Mouse (Mus musculus) frontal cortex, postnatal 14 days (tissue): ENCODE data around the gene Tmbim7.
A peak's percentile ranks its signal among the peaks of the same experiment; 100 is the strongest.
"Not testable (repeated sequence)": the region's sequence is repeated elsewhere in the genome, so short reads cannot be mapped to it uniquely, and the experiment has no call there.

Source experiments
- DNase-seq, 2 experiments: peaks; one replicate each; pipeline ENCODE4 v3.0.0; 2022; ENCODE audit warnings: low spot score in 2 of 2

The Tmbim7 gene

GRCm38 (mm10) chr5:3650881-3651280 is at the start of gene Tmbim7:
Gene Tmbim7, plus strand, starts transcription at chr5:3651181.
- DNase-seq, result no peak

DNA sequence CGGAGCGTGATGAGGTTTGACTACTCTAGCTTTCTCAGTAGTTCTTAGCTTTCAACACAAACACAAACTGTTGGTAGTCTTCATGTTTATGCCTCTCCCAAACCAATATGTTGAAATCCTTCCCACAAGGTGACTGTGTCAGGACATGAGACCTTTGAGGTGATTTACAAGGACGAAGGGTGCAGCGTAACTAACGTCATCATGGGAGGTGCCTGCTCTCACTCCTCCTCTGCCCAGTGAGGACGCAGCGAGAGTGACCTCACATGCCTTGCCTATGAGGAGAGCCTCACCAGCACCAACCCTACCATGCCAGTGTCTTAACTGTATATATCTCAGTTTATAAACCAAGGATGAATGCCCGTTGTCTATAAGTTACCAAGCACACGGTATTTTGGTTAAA is 43.9 kb upstream of the Tmbim7 start:
- DNase-seq, result no peak

- DNase-seq, result no peak
These were observed 41.7 kb upstream of the Tmbim7 start for GRCm38 (mm10) chr5:3609241-3609640.

DNA sequence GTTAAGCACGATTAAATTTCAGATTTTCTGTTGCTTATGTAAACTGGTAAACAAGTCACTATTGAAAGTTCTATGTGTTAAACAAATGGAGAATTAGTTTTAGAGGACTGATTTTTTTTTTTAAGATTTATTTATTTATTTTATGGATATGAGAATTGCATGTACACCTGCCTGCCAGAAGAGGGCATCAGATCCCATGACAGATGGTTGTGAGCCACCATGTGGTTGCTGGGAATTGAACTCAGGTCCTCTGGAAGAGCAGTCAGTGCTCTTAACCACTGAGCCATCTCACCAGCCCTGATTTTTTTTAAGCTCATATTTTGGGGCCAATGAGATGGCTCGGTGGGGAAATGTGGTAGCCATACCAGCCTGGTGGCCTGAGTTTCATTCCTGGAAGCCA is 39.1 kb upstream of the Tmbim7 start:
- DNase-seq, result not testable (repeated sequence)

GRCm38 (mm10) chr5:3620486-3620885 is 30.5 kb upstream of the Tmbim7 start:
- DNase-seq, result no peak

DNA sequence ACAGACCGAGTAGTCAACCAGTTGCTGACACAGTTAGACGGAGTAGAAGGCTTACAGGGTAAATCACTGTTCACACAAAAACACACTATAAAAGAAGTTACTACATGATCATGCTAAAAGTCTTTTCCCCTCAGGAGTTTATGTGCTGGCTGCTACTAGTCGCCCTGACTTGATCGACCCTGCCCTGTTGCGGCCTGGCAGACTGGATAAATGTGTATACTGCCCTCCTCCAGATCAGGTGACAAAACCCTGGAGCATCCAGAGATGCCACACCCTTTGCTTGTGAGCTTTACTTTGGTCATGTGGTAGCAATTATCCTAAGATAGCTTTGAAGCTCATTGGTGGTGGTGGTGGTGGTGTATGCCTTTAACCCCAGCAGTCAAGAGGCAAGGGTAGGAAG is 20.9 kb upstream of the Tmbim7 start:
- no peak for DNase-seq

GRCm38 (mm10) chr5:3631512-3632271 is 19.3 kb upstream of the Tmbim7 start:
- DNase-seq, result no peak

DNA sequence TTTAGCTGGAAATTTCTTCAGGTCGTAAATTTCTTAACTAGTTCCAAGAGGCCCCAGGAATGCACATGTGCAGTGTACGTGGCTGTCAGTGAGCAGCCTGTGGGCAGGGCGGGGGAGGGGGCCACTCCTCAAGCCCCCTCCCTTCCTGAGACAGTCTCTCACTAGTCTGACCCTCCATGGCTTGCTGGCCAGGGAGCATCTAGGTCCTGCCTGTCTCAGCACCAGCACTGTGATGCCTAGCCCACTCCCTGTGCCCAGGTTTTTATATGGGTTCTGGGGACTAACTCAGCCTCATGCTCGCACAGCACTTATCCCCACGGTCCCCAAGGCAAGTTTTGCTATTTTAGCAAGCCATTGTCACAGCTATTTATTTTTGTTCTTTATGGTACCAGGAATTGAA is 18.7 kb upstream of the Tmbim7 start:
- no peak for DNase-seq

GRCm38 (mm10) chr5:3633315-3633714 is 17.7 kb upstream of the Tmbim7 start:
- no peak for DNase-seq

GRCm38 (mm10) chr5:3633951-3634350 is 17.0 kb upstream of the Tmbim7 start:
- no peak for DNase-seq

GRCm38 (mm10) chr5:3635286-3635685 is 15.7 kb upstream of the Tmbim7 start:
- DNase-seq, result no peak

GRCm38 (mm10) chr5:3644621-3645020 is 6.4 kb upstream of the Tmbim7 start:
- DNase-seq, result no peak

GRCm38 (mm10) chr5:3645326-3645725 is 5.7 kb upstream of the Tmbim7 start:
- no peak for DNase-seq

DNA sequence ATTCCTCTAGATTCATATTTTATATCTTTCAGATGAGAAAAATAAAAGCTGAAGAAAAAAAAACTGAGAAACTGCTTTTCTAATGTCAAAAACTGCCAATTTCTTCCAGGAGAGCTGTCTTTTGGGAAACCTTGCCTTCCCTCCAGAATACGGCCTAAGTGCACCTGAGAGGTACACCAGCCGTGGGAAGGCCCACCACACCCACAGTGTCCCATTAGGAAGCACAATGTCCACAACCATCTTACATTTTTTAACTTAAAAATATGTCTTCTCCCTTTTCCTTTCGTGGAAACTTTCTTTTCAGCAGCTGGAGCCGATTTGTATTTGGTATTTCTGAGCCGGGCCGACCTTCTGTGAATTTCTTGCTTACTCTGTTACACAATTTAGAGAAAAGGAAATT is 4.4 kb upstream of the Tmbim7 start:
- DNase-seq, result no peak

DNA sequence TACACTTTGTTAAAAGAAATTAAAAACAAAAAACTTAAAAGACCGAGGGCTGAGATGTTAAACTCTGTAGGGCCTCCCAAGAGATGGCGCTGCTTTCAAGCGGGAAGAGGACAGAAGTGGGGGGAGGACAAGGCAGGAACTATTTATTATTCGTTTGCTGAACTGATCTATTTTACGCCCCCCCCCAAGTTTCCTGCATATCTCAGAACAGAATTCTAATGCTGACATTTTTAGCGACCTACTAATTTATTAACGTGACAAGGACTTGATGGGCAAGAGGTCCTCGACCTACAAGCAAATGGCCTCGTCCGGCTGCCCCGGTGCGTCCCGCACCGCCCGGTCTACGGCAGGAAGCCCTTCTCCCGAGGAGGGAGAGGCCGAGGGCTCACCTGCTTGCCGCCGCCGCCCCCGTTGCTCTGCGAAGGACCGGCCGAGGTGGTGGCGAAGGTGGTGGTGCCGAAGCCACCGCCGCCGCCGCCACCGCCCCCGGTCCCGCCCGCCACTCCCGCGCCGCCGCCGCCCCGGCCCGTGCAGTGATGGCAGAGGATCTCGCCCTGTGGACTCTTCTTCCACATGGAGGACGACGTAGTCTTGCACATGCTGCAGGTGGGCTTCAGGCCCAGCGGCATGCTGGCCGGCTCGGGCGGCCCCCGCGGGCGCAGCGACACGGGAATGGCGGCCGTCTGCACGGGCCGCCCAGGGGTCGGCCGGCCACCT is 3.8 kb upstream of the Tmbim7 start:
- peak in 1 of 2 experiments; percentile 23 for DNase-seq

GRCm38 (mm10) chr5:3647708-3648121 is 3.3 kb upstream of the Tmbim7 start:
- DNase-seq, result peak; percentile 69 to 70

DNA sequence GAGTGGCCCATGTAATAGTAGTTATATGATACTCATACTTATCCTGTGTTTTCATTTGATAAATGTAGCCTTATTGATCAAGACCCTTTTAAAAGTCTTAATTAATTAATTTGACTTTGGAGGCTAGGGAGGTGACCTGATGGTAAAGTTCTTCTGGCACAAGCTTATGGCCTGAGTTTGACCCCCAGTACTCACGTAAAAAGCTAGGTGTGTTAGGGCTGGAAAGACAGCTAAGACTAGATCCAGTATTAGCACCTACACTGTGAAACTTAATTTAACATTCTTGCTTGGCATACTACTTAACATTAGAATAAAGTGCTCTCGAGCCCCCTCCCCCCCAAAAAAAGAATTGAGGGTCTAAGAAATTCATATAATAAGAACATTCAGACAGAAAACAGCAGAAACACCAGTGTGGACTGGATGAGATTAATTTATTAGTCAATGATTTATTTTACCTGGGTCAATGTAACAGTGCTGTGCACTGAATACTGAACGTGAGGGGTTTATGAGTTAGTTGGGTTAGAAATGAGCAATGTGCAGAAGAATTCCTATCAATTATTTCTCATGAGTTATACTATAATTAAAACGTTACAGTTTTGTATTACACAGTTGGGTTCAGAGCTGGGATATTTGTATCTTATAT is 2.7 kb upstream of the Tmbim7 start:
- no peak for DNase-seq

DNA sequence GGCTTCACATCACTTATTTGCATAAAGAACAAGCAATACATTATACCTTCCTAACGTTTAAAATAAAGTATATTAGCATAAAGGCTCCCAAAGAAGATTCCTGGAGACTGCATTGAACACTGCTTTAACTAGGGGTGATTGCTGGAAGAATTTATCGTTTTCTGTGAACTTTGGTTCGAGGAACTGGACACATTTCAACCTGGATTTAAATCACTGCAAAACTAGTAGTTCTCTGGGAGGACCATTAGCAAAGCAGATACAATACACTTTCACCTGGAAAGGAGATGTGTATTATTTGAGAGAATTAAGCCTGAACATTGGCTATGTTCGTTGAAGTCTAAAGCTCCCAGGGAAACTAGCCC is 2.2 kb upstream of the Tmbim7 start:
- DNase-seq, result no peak

GRCm38 (mm10) chr5:3651621-3652020 is 640 bp downstream of the Tmbim7 start:
- no peak for DNase-seq

GRCm38 (mm10) chr5:3652903-3653575 is 2.1 kb downstream of the Tmbim7 start:
- not testable (repeated sequence) for DNase-seq

DNA sequence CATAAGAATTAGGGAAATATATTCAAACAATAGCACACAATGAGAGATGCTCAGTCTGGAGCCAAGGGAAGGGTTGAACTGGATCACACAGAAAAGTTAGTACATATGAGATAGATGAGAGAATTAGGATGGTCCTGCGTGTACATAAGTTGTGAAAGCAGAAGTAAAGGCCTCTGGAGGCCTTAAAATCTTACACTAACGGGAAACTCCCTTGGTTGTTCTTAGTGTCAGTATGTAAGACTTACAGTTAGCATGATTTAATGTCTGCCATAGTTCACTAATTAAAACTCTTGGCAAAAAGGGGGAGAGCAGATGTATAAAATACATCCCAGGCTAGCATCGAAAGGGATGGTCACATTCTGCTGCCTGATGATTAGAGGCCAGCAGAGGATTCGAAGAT is 2.8 kb downstream of the Tmbim7 start:
- DNase-seq, result no peak

- DNase-seq, result no peak
These were observed 6.1 kb downstream of the Tmbim7 start, which contains the start of gene Gatad1 for GRCm38 (mm10) chr5:3657085-3657484. Gene Gatad1, minus strand, starts transcription at chr5:3657185.
